17 mouse cellular contexts compared by ENCODE assay signal in the genomic region with DNA sequence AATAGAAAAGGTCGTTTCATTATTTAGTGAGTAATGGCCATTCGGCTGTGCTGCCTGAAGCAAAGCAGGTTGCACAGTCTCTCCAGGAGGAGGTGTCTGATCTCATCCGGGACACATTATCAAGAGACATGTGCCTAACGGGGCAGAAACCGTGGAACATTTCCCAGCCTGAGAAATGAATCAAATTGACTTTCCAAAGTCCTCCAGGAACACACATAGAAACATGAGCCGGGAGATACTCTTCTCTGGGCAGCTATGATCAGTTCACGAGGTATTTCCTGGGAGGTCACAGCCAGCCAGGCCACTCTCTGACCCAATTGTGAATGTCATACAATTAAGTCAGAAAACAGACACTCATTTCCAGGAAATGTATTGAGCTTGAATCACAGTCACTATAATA.
DNase-seq lines count a peak whose midpoint lies in the region; ATAC-seq and TF ChIP-seq lines count a peak whose summit lies in the region.
"Had no signal": no experiment of that assay in that cellular context is flagged by ENCODE, and none has a peak within 500 bp of the region (broad histone marks: within the 10 kb centered on the region; RNA-seq: fewer than 3 reads in every experiment).

No protein-coding gene starts in this region.

- no peak overlapping the region for H3K9ac ChIP-seq in forebrain, embryonic 13.5 days
- no peak overlapping the region for H3K9ac ChIP-seq in forebrain, embryonic 16.5 days (replicated peaks; ENCODE audit: low read depth, low read length)
- H3K9ac ChIP-seq: liver, embryonic 12.5 days had no signal

- no peaks in the 10 kb centered on the region for H3K9me3 ChIP-seq in forebrain, embryonic 13.5 days (replicated peaks)
- H3K9me3 ChIP-seq in forebrain, embryonic 16.5 days (ENCODE audit: control insufficient read depth, low read length) = no peaks in the 10 kb centered on the region
- H3K9me3 ChIP-seq: G1E; liver, embryonic 12.5 days had no signal

- H3K36me3 ChIP-seq in kidney, adult 2 months (ENCODE audit: control insufficient read depth, insufficient read depth, low read length) = no peaks in the 10 kb centered on the region
- no peaks in the 10 kb centered on the region for H3K36me3 ChIP-seq in forebrain, embryonic 13.5 days (ENCODE audit: poor library complexity, severe bottlenecking)
- no peaks in the 10 kb centered on the region for H3K36me3 ChIP-seq in forebrain, embryonic 16.5 days (ENCODE audit: control insufficient read depth, insufficient read depth)
- H3K36me3 ChIP-seq: G1E; liver, embryonic 12.5 days had no signal

- intact Hi-C loops in heart, postnatal 10 days (cut with DNase I) = no loop called here

- H3K4me3 ChIP-seq in kidney, adult 2 months (ENCODE audit: insufficient read depth, low read depth, low read length) = no peak overlapping the region
- no peak overlapping the region for H3K4me3 ChIP-seq in embryonic fibroblast, embryonic 13.5 days (ENCODE audit: insufficient read depth, low read length)
- H3K4me3 ChIP-seq in forebrain, embryonic 13.5 days = no peak overlapping the region
- no peak overlapping the region for H3K4me3 ChIP-seq in forebrain, embryonic 16.5 days (replicated peaks; ENCODE audit: low read length)
- H3K4me3 ChIP-seq: liver, embryonic 12.5 days had no signal

- peaks cover 3% of the 10 kb centered on the region; the same call in 1 of the 2 replicates for H3K4me1 ChIP-seq in kidney, adult 2 months (ENCODE audit: control insufficient read depth, insufficient read depth, low read length)
- H3K4me1 ChIP-seq in embryonic fibroblast, embryonic 13.5 days (ENCODE audit: control insufficient read depth, insufficient read depth, low read length) = peaks cover 15% of the 10 kb centered on the region
- peaks cover 2% of the 10 kb centered on the region for H3K4me1 ChIP-seq in forebrain, embryonic 13.5 days
- H3K4me1 ChIP-seq in forebrain, embryonic 16.5 days (replicated peaks; ENCODE audit: control insufficient read depth, insufficient read depth, low read length) = no peaks in the 10 kb centered on the region; the same call in 1 of the 2 replicates

- peak; percentile 40 for DNase-seq in kidney, adult 2 months
- DNase-seq in kidney, postnatal 4 days = no peak
- DNase-seq in Muller cell, postnatal 12 days (ENCODE audit: inconsistent ontology term) = peak; percentile 79
- DNase-seq in heart, postnatal 10 days = peak; percentile 54 to 63
- DNase-seq: adrenal gland, postnatal 36 days; cerebellum, postnatal 10 days; gastrocnemius, postnatal 25 days; spleen, adult 18-20 months; thymus, postnatal 14 days had no signal

- H3K27me3 ChIP-seq in kidney, adult 2 months (replicated peaks; ENCODE audit: control insufficient read depth, insufficient read depth, low read length) = no peaks in the 10 kb centered on the region
- H3K27me3 ChIP-seq in forebrain, embryonic 13.5 days = no peaks in the 10 kb centered on the region
- no peaks in the 10 kb centered on the region for H3K27me3 ChIP-seq in forebrain, embryonic 16.5 days (replicated peaks; ENCODE audit: control insufficient read depth, insufficient read depth, low read length)
- H3K27me3 ChIP-seq: liver, embryonic 12.5 days had no signal

- TF ChIP-seq CTCF in kidney, adult 2 months (conservative IDR thresholded peaks at IDR 0.05; ENCODE audit: insufficient read depth, insufficient read length, low read depth, low read length) = no peak
- TF ChIP-seq CTCF in embryonic fibroblast, embryonic 13.5 days (IDR thresholded peaks at IDR 0.05; ENCODE audit: borderline replicate concordance, insufficient read depth, low read length) = no peak

- WGBS in kidney, adult 2 months = 22% methylated on average over 7 of the region's 7 CpGs
- 72% methylated on average over 7 of the region's 7 CpGs for WGBS in forebrain, embryonic 13.5 days
- 63% methylated on average over 7 of the region's 7 CpGs for WGBS in forebrain, embryonic 16.5 days

- ATAC-seq in forebrain, embryonic 13.5 days = no peak
- ATAC-seq in monocyte, adult 5-6 weeks (replicated peaks; ENCODE audit: insufficient number of reproducible peaks, low FRiP score, low TSS enrichment, poor library complexity, severe bottlenecking) = no peak
- no peak for ATAC-seq in forebrain, embryonic 16.5 days
- ATAC-seq: hindbrain, embryonic 16.5 days; liver, embryonic 12.5 days had no signal

- TF ChIP-seq POLR2A in kidney, adult 2 months (IDR thresholded peaks at IDR 0.05; ENCODE audit: low read depth, low read length) = no peak
- TF ChIP-seq POLR2A in embryonic fibroblast, embryonic 13.5 days (IDR thresholded peaks at IDR 0.05; ENCODE audit: low read depth, low read length) = no peak

- no peak overlapping the region for H3K4me2 ChIP-seq in forebrain, embryonic 13.5 days
- H3K4me2 ChIP-seq in forebrain, embryonic 16.5 days (ENCODE audit: low read length) = no peak overlapping the region
- H3K4me2 ChIP-seq: liver, embryonic 12.5 days; midbrain, embryonic 11.5 days had no signal

- H3K27ac ChIP-seq in kidney, adult 2 months (ENCODE audit: insufficient read depth, low read depth, low read length) = 0 out of 2 replicates have a peak overlapping the region, but pooled peaks have one; percentile 20
- H3K27ac ChIP-seq in embryonic fibroblast, embryonic 13.5 days (ENCODE audit: insufficient read depth, low read length) = peak overlapping the region; percentile 91
- no peak overlapping the region for H3K27ac ChIP-seq in forebrain, embryonic 13.5 days
- H3K27ac ChIP-seq in forebrain, embryonic 16.5 days (ENCODE audit: low read length) = no peak overlapping the region
- H3K27ac ChIP-seq: liver, embryonic 12.5 days had no signal

Comparison
In these comparisons a context has a peak if more than half of its experiments do, and no peak if none do; other contexts are left out.
1. DNase-seq: peak in kidney, adult 2 months (single experiment), Muller cell, postnatal 12 days (single experiment) and heart, postnatal 10 days (2 of 2); none in kidney, postnatal 4 days (0 of 2).
2. H3K27ac ChIP-seq: peak in kidney, adult 2 months (single experiment) and embryonic fibroblast, embryonic 13.5 days (single experiment); none in forebrain, embryonic 13.5 days (single experiment) and forebrain, embryonic 16.5 days (single experiment).